Mouse (Mus musculus) neural tube, embryonic 11.5 days (tissue): ENCODE measurements around the gene Ostf1. TPM values are rescaled to one million over a fixed set of nuclear protein-coding genes. Genes with fewer than 3 reads are reported as not detected.

Experiments used
- ATAC-seq: fragments of 200-750 bp; cut with Nextera tagmentation; 2 replicates; pipeline ENCODE4 v1.8.0; 2017; ENCODE audit warnings: moderate number of reproducible peaks, mild to moderate bottlenecking, moderate TSS enrichment, moderate library complexity; ENCODE audit not compliant: insufficient read depth, low FRiP score, low TSS enrichment
- DNase-seq: peaks from one replicate; pipeline ENCODE4 v3.0.0-alpha.2; 2015; ENCODE audit warnings: low spot score
- H3K27ac ChIP-seq: fragments of 300-500 bp; sonication (generic); 2 replicates; pipeline ENCODE4 v1.5.1; 2014; ENCODE audit warnings: low read depth, mild to moderate bottlenecking, low read length
- H3K27me3 ChIP-seq: fragments of 300-500 bp; sonication (generic); 2 replicates; pipeline ENCODE4 v1.6.1; 2014; ENCODE audit warnings: mild to moderate bottlenecking, low read length, mixed read lengths; ENCODE audit not compliant: control insufficient read depth, insufficient read depth
- H3K36me3 ChIP-seq: fragments of 300-500 bp; sonication (generic); 2 replicates; pipeline ENCODE4 v1.6.1; 2014; ENCODE audit warnings: mild to moderate bottlenecking, low read length, moderate library complexity, mixed read lengths; ENCODE audit not compliant: control insufficient read depth, insufficient read depth
- H3K4me1 ChIP-seq: fragments of 300-500 bp; sonication (generic); 2 replicates; pipeline ENCODE4 v1.6.1; 2014; ENCODE audit warnings: low read length, mixed read lengths; ENCODE audit not compliant: control insufficient read depth, insufficient read depth
- H3K4me2 ChIP-seq: fragments of 300-500 bp; sonication (generic); 2 replicates; pipeline ENCODE4 v1.6.1; 2014; ENCODE audit warnings: low read depth, mild to moderate bottlenecking, moderate library complexity
- H3K4me3 ChIP-seq: fragments of 300-500 bp; sonication (generic); 2 replicates; pipeline ENCODE4 v1.5.1; 2014; ENCODE audit warnings: low read depth, low read length
- H3K9ac ChIP-seq: fragments of 300-500 bp; sonication (generic); 2 replicates; pipeline ENCODE4 v1.6.1; 2014; ENCODE audit warnings: mild to moderate bottlenecking, low read length
- H3K9me3 ChIP-seq: fragments of 300-500 bp; sonication (generic); 2 replicates; pipeline ENCODE4 v1.6.1; 2016; ENCODE audit warnings: low read length; ENCODE audit not compliant: control insufficient read depth
- WGBS: fragments of 180-500 bp; shearing (Covaris S2); extraction: QIAGEN DNeasy Blood & Tissue Kit; methylation state at CpG from one replicate; pipeline ENCODE4 v1.1.7; 2014; 5-methylcytosine and 5-hydroxymethylcytosine counted together
- polyA plus RNA-seq: library from polyadenylated mRNA; unstranded; fragments of >200 nt; fragmentation: Nextera tagmentation; extraction: Ambion mirVana; gene quantifications from 2 replicates; pipeline ENCODE4 v1.2.1, GENCODE M21; 2014

Ostf1 gene
- polyA plus RNA-seq, 1 experiment from 2014 or later: 50.0 TPM

DNA sequence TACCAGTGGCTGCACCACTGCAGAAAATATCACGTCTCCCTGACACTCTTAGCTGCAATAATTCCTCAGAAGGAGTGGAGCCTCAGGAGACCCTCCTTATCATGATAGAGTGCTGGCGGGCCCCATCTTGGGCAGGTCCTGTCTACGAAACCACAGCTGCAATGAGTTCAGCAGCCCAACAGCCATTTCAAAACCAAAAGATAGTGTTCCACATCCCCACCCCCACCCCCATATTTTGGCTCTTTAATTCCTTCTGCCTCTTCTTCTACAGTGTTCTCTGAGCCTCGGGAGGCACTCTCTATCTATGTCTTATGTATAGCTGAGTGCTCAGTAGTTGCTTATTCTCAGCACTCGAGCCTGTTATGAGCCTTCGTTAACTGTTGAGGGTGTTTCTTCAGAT is 18.9 kb upstream of the Ostf1 start:
- no peaks in the 10 kb centered on the region for H3K27me3 ChIP-seq
- DNase-seq (no peak), ATAC-seq (no peak)
- H3K36me3 ChIP-seq: no peaks in the 10 kb centered on the region
- no peak overlapping the region for H3K4me3 ChIP-seq
- no peaks in the 10 kb centered on the region for H3K4me1 ChIP-seq
- 89% methylated on average over 6 of the region's 6 CpGs for WGBS
- no peak overlapping the region for H3K27ac ChIP-seq
- H3K9ac ChIP-seq: no peak overlapping the region
- H3K4me2 ChIP-seq: no peak overlapping the region
- H3K9me3 ChIP-seq: no peaks in the 10 kb centered on the region; the same call in 1 of the 2 replicates

DNA sequence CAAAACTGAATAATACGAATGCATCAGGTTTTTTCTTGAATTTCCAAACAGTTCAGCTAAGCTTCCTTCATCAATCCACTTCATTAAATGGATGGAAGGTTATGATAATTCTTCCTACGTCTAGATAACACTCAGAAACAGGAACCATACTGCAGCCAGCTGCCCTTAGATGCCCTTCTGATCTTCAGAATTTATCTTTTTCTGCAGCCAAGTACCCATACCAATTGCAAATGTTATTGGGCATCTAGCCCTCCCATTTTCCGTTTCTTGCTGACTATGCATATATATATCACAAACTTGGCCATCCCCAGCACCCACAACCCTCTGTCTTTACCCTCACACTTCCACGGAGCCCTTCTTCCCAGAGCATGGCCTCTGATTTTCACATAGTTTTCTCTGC is 18.3 kb upstream of the Ostf1 start:
- H3K27me3 ChIP-seq: no peaks in the 10 kb centered on the region
- no peaks in the 10 kb centered on the region for H3K36me3 ChIP-seq
- no peaks in the 10 kb centered on the region for H3K4me1 ChIP-seq
- H3K4me3 ChIP-seq: no peak overlapping the region
- H3K27ac ChIP-seq: no peak overlapping the region
- 86% methylated on average over 4 of the region's 4 CpGs for whole genome bisulfite sequencing
- H3K4me2 ChIP-seq: no peak overlapping the region
- no peak overlapping the region for H3K9ac ChIP-seq
- no peaks in the 10 kb centered on the region; the same call in 1 of the 2 replicates for H3K9me3 ChIP-seq
- no peak for DNase-seq
- no peak for ATAC-seq

DNA sequence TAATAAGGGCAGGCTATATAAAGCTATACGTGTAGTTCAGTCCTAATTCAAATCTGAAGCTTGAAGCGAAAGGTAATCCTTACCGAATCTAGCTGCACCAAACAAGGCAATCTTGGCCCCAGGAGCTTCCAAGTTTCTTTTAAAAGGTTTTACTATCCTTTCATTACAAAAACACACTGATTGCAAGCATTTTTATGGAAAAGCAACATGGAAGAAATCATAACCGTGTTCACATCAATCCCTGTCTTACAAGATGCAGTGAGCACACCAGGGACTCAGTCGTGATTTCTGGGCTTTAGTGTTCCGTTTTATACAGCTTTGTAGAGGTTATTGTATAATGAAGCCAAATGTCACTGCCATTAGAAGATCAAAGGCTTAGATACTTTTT is 16.9 kb upstream of the Ostf1 start:
- no peak overlapping the region for H3K4me2 ChIP-seq
- H3K27ac ChIP-seq: no peak overlapping the region
- DNase-seq (no peak), ATAC-seq (no peak)
- H3K27me3 ChIP-seq: no peaks in the 10 kb centered on the region
- H3K9ac ChIP-seq: no peak overlapping the region
- H3K4me1 ChIP-seq: no peaks in the 10 kb centered on the region
- WGBS: 88% methylated on average over 6 of the region's 6 CpGs
- H3K4me3 ChIP-seq: no peak overlapping the region
- no peaks in the 10 kb centered on the region for H3K36me3 ChIP-seq
- no peaks in the 10 kb centered on the region for H3K9me3 ChIP-seq

DNA sequence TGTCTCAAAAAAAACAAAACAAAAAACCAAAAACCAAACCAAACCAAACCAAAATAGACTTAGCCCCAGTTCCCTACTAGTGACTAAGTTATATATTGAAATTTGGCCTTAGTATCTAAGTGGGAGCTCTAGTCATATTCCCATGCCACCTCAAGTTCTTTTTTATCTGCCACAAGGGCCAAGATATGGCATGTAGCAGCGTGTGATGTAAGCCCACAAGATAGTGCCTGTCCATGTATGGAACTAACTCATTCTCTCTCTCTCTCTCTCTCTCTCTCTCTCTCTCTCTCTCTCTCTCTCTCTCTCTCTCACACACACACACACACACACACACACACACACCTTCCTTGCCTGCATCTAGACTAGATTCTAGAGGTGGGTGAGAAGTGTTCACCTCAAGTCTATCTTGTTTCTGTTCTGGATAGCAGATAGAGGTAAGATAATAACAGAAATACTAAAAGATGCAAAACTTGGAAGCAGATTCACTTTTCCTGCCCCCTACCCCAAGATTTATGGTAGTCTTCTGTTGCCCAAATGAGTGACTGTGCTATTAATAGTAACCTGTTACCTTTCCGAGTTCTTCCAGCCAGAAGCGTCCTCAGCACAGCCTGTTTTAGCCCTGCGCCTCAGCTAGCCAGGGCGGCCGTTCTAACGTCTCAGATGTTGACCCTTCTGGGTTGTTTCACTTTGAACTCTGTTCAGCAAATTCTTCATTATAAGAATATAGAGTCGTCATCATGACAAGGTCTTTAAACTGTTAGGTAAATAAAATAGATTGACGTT is 16.3 kb upstream of the Ostf1 start:
- H3K27me3 ChIP-seq: no peaks in the 10 kb centered on the region
- H3K9me3 ChIP-seq: no peaks in the 10 kb centered on the region
- 80% methylated on average over 9 of the region's 9 CpGs for WGBS
- H3K4me3 ChIP-seq: no peak overlapping the region
- DNase-seq: no peak
- no peak overlapping the region for H3K4me2 ChIP-seq
- no peak overlapping the region for H3K9ac ChIP-seq
- H3K27ac ChIP-seq: no peak overlapping the region
- no peaks in the 10 kb centered on the region for H3K4me1 ChIP-seq
- ATAC-seq: no peak
- H3K36me3 ChIP-seq: no peaks in the 10 kb centered on the region

DNA sequence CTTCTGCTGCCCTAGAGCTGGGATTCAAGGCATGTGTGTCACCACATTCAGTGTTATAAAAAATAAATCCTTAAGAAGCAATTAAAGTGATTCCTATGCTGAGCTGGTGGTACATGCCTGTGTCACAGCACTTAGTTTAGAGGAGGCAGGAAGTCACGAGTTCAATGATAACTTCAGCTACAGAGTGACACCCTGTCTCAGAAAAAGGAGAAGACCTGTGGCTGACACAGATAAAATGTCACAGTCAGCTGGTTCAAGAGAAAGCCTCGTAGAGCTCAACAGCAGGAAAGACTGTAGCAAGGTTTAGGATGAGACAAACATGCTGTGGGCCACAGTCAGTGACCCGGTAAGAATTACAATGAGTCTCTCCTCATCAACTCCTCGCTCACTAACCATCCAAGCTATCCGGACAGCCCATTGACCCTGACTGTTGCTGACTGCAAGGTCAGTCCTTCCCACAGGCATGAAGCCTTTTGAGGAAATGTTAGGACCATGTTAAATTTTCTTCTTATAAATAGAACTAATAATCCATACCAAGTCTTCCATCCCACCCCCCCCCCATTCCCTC is 15.3 kb upstream of the Ostf1 start:
- no peak for DNase-seq
- no peak for ATAC-seq
- H3K27ac ChIP-seq: no peak overlapping the region
- no peak overlapping the region for H3K9ac ChIP-seq
- 65% methylated on average over 5 of the region's 5 CpGs for WGBS
- no peaks in the 10 kb centered on the region for H3K9me3 ChIP-seq
- no peaks in the 10 kb centered on the region for H3K36me3 ChIP-seq
- H3K27me3 ChIP-seq: no peaks in the 10 kb centered on the region
- H3K4me1 ChIP-seq: no peaks in the 10 kb centered on the region
- no peak overlapping the region for H3K4me3 ChIP-seq
- H3K4me2 ChIP-seq: no peak overlapping the region

DNA sequence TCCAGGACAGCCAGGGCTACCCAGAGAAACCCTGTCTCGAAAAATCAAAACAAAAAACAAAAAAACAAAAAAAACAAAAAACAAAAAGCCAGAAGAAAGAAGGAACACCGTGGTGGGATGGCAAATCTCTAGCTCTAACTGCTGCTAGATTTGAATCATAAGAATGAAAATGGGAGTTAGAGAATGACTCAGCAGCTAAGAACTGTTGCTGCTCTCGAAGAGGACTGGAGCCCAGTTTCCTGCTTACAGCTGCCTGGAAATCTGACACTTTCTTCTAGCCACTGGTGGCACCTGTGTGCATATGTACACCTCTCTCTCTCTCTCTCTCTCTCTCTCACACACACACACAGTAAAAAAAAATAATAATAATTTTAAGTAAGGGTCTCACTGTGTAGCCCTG is 14.8 kb upstream of the Ostf1 start:
- WGBS: 74% methylated on average over 3 of the region's 3 CpGs
- Histone ChIP-seq H3K36me3 (no peaks in the 10 kb centered on the region), H3K9ac (no peak overlapping the region), H3K4me2 (no peak overlapping the region), H3K27ac (no peak overlapping the region), H3K9me3 (no peaks in the 10 kb centered on the region), H3K4me3 (no peak overlapping the region), H3K27me3 (no peaks in the 10 kb centered on the region), H3K4me1 (no peaks in the 10 kb centered on the region)
- DNase-seq (no peak), ATAC-seq (no peak)

DNA sequence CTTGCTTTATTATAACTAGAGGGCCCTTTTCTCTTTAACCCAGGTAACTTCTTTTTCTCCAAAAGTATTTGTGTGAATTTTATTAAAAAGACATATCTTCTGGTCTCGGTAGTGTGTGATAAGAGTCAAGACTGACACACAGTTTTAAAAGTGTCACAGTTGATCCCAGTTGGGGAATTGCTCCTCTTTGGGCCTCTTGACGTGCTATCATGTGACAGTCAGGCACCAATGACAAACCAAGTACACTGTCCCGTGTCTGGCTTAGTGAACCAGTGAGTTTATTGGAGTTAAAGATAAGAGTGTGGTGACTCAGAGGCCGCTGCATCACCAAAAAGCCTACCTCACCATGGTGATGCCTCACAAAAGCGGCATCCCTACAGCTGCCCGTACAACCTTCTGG is 12.5 kb upstream of the Ostf1 start:
- 89% methylated on average over 6 of the region's 6 CpGs for WGBS
- Histone ChIP-seq H3K4me1 (no peaks in the 10 kb centered on the region), H3K4me2 (no peak overlapping the region), H3K27me3 (no peaks in the 10 kb centered on the region), H3K9me3 (no peaks in the 10 kb centered on the region), H3K9ac (no peak overlapping the region), H3K36me3 (no peaks in the 10 kb centered on the region), H3K4me3 (no peak overlapping the region), H3K27ac (no peak overlapping the region)
- DNase-seq (no peak), ATAC-seq (no peak)

DNA sequence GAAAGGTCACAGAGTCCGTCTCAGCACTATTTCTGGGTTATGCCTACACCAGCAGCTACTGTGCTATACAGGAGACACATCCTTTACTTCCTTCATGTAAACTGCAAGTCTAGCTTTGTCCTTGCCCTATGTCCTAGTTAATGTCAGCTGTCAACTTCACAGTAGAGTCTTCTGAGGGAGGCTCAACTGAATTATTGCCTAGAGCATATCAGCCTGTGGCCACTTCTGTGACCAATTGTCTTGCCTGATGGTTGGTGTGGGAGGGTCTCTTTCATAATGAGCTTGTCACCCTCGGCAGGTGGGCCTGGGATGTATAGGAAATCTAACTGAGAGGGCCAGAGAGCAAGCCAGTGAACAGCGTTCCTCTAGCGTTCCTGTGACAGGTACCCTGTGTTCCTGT is 11.8 kb upstream of the Ostf1 start:
- 56% methylated on average over 4 of the region's 4 CpGs for WGBS
- no peaks in the 10 kb centered on the region for H3K27me3 ChIP-seq

DNA sequence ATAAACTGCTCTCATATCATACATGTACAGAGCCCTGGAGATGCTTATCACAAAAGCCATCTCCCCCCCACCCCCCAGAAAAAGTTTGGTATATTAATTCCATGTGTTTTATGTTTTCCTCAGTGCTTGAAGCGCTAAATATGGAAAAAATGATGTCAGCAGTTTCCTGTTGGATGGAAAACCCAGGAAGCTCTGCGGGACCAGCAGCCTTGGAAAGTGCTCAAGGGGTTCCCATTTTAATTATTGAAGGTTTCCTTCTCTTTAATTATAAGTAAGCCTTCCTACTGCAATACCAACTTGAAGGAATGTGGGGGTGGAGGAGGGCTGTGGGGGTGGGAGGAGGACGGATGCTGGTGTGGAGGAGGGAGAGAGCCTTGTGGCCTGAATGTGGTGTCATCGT is 9.4 kb upstream of the Ostf1 start:
- Histone ChIP-seq H3K4me2 (no peak overlapping the region), H3K4me1 (no peaks in the 10 kb centered on the region), H3K36me3 (no peaks in the 10 kb centered on the region), H3K27ac (no peak overlapping the region), H3K27me3 (no peaks in the 10 kb centered on the region), H3K4me3 (no peak overlapping the region), H3K9ac (no peak overlapping the region), H3K9me3 (no peaks in the 10 kb centered on the region)
- DNase-seq (no peak), ATAC-seq (no peak)
- 72% methylated on average over 4 of the region's 4 CpGs for whole genome bisulfite sequencing

More for the DNA sequence above, 11.8 kb upstream of the Ostf1 start:
- Histone ChIP-seq H3K4me3 (no peak overlapping the region), H3K36me3 (no peaks in the 10 kb centered on the region), H3K27ac (no peak overlapping the region), H3K9me3 (no peaks in the 10 kb centered on the region), H3K4me1 (no peaks in the 10 kb centered on the region), H3K4me2 (no peak overlapping the region), H3K9ac (no peak overlapping the region)
- DNase-seq: no peak
- no peak for ATAC-seq
